Mouse (Mus musculus): ENCODE results near the gene Atl1.

Atl1 gene

DNA sequence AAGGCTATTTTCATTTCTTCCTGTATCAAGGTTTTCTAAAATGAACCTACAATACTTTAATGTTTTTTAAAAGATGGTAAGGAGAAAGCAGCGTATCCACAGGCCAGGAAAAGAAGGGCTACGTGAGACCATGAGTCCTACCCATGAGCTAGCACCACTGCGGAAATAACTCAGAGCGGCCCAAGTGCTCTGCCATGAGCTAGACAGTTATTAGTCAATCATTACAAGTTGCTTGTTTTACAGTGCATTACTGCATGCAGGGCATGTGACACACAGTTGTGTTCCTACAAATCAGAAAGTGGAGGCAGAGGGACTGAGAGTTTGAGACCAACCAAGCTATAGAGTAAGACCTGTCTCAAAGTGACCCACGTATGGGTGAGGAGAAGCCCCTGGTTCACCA lies 8.4 kb upstream of the Atl1 start:
- DNase-seq (ENCODE audit: low spot score in 2 of 2), result no peak

DNA sequence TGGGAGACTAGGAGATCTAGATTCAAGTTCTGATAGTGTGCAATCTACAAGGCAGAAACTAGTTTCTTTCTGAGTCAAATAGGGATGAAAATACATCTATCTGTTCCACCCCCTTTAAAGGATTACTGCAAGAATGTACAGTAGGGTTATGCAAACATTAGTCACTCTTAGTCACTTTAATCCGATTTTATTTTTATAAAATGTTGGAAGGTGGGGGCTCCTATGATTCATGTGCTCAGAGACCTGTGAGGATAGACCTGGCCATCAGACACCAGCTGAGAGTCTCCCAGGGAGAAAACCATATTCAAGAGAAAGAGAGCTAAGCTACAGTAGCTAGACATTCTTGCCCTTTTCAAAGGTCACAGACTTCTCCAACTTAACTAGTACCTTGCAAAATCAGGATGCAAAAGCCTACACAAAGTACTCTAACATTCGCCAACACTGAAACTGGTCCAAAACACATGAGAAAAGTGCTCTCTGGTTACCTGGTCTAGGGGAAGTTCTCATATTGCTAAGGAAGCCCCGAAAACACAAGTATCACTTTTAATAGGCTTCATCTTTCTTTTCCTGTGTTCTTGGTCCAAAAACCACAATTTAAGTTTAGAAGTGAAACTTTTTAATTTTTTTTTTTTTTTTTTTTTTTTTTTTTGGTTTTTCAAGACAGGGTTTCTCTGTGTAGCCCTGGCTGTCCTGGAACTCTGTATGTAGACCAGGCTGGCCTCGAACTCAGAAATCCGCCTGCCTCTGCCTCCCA lies 7.1 kb upstream of the Atl1 start:
- no peak for DNase-seq (ENCODE audit: low spot score in 2 of 2)

DNA sequence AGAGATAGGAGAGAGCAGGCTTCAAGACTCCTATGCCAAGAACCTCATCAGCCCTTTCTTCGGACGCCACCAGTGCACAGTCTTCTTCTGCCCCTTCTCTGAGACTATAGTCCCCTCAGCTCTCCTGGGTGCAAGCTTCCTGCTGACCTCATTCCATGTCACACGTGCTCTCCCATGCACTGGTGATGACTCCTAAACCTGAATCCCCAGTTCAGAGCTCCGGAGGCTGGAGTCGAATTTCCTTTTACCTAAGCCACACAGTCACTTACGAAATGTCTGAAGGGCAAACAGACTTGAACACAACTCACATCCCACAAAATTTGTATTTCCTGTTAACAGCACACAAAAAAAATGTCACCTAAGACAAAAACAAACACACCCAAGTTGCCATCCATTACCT lies 4.6 kb upstream of the Atl1 start:
- no peak for DNase-seq (ENCODE audit: low spot score in 2 of 2)

DNA sequence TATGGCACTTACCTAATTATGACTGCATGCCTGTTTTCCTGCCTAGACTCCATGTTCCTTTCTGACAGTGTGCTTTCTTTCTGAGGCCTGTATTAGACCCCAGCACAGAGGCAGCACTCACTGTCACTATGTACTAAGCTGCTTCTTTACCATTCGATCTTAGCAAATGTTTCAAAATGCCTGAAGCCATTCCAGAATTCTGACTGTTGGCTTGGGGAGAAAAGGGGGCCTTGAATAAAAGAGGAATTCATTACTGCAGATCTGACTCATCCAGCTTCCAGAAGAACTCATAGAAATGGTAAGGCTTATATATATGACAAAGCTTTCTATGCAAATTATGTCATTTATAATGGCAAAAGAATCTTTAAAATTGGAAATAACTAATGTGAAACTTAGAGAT lies 4.1 kb upstream of the Atl1 start:
- DNase-seq (ENCODE audit: low spot score in 2 of 2), result no peak

DNA sequence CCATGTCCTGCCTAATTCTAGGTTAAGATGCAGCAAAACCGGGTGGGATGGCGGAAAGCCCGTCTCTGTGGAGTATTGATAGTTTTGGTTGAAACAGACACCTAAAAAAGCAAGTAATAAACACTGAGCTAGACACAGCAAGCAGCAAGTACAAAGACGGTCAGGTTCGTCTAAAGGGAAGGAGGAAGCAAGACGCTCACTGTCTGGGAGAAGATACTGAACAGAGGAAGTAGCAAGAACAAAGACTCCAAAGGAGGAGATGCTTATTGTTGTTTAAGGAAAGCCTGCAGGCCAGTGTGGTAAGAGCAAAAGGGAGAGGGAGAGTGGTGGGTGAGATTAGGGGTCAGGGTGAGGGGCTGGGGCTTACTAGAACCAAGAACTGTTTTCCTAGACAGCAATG lies 2.4 kb upstream of the Atl1 start:
- no peak for DNase-seq (ENCODE audit: low spot score in 2 of 2)

DNA sequence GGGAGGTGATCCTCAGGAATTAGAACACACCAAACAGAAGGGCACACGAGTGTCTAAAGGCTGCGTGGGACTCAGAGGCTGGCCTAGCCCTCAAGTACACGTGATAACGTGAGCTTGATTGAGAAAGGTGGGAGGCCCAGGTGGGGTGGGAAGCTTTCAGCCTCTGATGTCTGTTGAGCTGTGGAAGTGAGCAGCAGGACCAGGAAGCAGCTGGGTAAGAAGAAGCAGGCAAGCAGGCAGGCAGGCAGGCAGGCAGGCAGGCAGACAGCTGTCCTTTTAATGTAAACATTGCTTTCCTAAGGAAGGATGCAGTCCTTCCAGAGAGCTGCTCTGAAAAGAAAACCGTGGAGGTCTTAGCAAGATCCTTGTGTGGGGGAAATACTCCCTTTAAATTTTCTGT lies 1.9 kb upstream of the Atl1 start:
- peak in 1 of 2 experiments; percentile 31 for DNase-seq (ENCODE audit: low spot score in 2 of 2)

DNA sequence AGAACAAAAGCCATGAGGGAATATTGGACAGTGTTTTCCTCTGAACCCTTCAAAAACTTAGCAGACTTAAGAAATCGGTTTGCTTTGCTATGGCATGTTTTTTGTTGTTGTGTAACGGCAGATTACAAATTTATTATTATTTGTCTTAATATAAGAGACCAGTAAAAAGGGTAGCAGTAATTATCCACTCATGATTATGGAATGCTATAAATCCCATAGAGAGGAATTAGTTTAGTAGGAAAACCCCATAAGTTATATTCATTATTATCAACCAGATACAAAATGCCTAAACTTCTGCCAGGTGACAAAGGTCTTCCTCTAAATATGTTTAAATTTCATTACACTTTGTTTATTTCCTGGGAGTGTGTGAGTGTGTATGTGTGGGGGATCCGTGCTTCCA lies 693 bp upstream of the Atl1 start:
- no peak for DNase-seq (ENCODE audit: low spot score in 2 of 2)

DNA sequence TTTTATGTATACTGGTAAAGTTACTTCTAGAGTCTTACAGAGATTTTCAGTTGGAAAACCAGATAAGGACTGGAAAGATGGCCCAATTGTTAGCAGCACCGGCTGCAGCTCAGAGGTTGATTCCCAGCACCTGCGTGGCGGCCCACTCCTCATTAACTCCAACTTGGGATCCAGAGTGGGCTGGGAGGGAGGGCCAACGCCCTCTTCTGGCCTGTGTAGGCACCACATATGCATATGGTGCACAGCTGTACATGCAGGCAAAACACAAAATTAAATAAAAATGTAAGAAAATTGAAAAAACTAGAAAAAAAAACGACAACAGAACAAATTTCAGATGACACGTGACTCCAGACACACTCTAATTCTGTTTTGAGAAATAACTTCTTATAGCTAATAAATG lies 1.5 kb downstream of the Atl1 start:
- DNase-seq (ENCODE audit: low spot score in 2 of 2), result no peak

DNA sequence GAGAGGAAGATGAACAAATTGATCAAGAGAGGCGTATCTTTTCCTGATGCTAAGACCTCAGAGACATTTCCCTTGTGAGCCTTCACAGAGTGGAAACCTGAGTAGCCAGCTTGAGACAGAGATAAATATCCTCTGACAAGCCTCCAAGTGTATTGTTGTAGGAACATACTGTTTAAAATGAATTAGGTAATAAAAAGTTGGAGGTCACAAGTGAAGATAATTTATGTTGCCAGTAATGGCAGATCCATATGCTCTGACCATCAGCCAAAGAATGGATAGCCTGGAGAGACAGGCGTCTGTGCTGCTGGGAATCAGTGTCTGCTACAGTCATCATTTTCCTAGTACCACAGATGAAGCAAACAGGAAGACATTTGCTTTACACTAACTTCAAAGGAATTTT lies 2.6 kb downstream of the Atl1 start:
- no peak for DNase-seq (ENCODE audit: low spot score in 2 of 2)

DNA sequence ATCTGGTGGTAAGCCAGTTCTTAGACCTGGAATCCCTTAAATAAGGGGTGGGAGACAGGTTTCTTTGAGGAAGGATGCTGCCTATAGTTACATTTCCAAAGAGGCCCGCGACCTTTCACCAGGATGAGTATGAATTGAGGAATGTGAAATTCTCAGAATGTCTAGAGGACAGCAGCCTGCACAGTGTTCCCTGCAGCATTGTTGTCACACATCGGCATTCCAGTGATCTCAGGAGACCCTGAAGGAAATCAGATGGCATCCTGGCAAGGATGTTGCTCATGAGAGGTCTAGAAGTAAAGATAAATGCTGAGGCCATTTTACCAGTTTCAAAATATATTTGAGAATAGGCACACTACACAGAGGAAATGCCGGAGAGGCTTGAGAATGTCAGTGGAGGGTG lies 5.7 kb downstream of the Atl1 start:
- DNase-seq (ENCODE audit: low spot score in 2 of 2), result no peak

DNA sequence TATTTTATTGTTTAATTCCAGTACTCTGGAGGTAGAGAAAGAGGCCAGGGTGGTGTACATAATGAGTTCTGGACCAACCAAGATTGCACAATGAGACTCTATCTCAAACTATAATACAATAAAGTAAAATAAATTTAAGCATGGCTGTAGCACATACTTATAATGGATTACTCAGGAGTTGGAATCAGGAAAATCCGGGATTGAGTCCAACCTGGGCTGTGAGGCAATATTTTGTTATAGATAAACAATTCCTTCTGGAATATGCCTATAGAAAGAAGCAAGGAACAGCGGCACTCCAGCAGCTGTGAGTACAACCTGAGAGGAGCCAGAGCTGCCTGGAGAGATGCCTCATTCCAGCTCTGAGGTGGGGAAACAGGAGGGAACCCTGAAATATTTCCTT lies 12.6 kb downstream of the Atl1 start:
- DNase-seq (ENCODE audit: low spot score in 2 of 2), result no peak

DNA sequence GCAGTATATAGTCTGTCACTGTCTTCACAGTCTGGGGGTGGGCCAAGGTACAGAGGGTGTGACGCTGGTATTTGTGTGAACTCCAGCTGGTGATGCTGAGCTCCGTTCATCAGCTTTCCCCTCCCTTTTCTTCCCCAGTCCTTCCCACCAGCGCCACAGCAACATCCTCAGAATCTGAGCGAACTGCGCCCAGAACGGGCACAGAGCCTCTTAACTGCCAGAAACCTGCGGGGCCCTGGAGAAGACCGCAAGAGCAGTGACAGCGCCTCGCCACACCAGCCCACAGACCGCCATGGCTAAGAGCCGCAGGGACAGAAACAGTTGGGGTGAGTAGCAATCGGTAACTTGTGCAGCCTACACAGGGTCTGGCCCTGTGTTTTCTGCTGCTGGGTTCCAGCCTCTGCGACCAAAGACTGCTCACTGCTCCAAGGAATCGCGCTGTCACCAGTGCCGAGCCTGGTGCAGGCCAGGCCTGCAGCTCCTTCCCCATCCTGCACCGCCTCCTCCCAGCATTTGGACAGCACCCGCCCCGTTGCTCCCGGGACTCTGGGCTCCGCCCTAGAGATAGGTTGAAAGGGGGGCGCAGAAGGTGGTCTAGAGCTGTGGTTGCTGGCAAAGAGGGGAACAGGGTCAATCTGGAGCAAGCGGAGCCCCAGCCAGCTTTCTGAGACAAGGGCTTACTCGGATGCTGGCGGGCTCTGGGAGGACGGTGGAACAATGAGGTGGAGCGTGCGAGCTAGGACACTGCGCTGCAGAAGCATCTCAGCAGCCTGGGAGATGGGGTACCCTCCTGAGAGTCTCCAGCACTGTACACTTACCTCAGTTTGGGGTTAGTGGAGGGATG lies 15.5 kb downstream of the Atl1 start:
- DNase-seq (ENCODE audit: low spot score in 2 of 2), result peak in 1 of 2 experiments; percentile 27

DNA sequence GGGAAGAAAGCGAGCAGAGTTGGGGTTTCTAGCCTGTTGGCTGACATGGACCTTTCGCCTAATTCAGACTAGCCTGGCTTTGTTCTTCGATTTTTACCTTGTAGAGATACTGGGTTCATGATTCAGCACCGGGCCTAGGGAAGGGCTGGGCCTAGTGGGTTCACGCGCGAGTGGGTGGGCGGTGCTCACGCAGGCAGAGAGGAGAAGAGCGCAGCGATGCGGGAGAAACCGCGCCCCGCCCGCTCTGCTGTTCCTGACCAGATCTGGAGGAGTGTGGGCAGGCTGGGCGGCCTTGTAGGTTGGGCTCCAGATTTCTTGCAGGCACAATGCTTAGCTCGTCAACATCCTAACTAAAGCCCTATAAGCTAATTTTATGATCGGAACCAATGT lies 16.1 kb downstream of the Atl1 start:
- DNase-seq (ENCODE audit: low spot score in 2 of 2), result peak in 1 of 2 experiments; percentile 19

DNA sequence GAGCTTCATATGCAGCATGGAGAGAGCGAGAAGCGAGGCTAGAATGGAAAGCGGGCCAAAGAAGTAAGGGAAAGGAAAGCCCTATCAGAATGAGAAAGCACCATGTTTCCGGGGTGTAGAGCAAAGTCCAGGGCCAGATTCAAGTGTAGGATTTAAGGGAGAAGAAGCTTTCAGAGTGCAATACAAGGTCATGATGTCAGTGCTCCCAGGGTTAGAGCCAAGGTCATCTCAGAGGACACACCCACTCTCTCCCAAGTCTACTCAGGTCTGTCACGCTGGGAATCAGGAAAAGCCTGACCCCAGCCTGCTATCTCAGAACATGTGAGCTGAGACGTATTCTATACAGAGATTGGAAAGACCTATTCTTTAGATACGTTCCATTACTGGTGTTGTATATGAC lies 19.5 kb downstream of the Atl1 start:
- no peak for DNase-seq (ENCODE audit: low spot score in 2 of 2)

DNA sequence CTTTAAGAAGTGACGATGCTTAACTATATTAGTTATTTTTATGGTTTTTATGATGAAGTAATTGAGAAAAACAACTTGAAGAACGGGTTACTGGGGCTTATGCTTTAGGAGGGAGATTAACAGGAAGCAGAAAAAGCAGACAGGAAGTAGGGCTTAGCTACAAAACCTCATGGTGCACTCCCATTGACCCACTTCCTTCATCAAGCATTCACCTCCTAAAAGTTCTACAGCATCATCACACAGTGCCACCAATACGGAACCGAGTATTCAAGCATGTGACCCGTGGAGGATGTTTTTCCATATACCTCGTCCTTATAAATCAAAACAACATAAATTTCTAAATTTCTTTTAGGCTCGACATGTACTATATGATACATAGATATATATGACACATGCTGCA lies 20.3 kb downstream of the Atl1 start:
- DNase-seq (ENCODE audit: low spot score in 2 of 2), result no peak

DNA sequence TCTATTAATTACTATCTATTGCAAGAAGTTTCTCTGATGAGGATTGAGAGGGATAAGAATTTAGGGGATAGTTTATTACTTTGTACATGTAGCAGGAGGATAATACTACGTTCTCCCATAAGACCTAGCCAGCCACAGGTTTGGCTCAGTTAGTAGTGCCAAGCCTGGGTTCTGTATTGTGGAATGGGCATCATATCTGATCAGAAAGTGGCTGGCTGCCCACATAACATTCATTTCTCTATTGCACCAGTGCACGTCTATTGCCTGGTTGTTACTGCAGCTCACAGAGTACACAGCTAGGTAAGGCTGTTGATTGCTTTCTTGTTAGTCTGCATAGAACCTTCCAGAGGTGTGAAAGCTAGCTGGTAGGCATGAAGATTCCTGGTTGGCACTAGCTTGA lies 25.5 kb downstream of the Atl1 start:
- DNase-seq (ENCODE audit: low spot score in 2 of 2), result no peak

DNA sequence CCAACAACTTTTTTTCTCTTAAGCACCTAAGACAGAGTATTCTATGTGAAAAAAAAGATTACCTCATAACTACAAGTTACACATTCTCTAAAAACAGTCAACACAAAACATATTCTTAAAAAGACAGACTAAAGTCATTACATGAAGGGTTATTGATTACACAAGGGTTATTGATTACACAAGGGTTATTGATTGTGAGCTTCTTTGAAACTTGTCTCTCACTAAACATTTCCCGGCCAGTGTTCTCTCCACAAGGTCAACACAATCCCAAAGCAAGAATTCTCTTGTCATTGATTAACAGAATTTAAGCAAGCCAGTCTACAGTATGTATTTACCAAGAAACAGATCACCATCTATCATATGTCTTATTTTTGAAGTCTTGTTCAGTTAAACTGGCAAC lies 29.7 kb downstream of the Atl1 start:
- DNase-seq (ENCODE audit: low spot score in 2 of 2), result no peak

DNA sequence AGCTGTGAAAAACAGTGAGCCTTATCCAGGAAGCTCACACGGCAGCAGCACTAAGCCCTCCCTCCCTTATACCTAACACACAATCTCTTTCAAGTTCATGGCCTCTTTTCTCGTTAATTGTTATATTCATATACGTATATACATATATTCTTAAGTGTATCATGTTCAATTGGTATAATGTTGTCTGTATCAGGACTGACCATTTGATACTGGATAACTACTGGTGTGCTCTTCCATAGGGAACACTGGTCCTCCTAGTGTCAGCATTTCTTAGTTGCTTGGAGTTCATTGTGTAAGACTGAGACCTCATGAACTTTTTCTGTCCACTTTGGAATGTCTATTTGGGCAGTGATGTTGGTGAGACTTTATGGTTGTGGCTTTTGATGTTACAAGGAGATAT lies 30.7 kb downstream of the Atl1 start:
- DNase-seq (ENCODE audit: low spot score in 2 of 2), result no peak

DNA sequence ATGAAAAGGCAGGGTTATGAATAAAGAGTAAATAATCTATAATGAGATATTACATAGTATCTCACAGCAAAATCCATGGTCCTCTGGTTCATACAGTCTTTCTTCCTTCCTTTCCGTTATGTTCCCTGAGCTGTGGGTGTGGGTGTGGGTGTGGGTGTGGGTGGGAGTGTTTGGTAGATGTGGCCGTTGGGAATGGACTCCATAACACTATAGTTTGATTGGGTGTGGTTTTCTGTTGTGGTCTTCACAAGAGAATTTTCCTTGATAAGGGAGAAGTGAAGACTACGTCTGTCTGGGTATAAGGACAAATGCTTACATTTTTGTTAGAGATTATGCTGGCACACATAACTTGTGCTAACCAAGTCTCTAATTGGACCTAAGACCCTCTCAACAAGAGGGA lies 31.2 kb downstream of the Atl1 start:
- DNase-seq (ENCODE audit: low spot score in 2 of 2), result no peak

DNA sequence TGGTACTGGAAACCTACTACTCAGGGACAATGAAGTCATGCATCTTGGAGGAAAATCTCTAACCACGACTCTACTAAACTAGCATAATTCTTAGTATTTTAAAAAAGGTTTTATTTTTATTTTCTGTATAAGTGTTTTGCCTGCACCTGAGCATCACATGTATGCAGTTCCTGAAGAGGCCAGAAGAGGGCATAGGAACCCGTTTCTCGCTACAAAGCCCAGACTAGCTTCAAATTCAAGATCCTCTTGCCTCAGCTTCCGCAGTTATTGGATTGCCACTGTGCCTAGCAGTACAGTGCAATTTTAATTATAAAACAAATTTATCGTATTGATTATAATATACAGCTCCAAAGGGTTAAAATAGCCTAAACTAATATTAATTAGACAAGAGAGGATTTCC lies 31.6 kb downstream of the Atl1 start:
- peak; percentile 29 to 65 for DNase-seq (ENCODE audit: low spot score in 2 of 2)

DNA sequence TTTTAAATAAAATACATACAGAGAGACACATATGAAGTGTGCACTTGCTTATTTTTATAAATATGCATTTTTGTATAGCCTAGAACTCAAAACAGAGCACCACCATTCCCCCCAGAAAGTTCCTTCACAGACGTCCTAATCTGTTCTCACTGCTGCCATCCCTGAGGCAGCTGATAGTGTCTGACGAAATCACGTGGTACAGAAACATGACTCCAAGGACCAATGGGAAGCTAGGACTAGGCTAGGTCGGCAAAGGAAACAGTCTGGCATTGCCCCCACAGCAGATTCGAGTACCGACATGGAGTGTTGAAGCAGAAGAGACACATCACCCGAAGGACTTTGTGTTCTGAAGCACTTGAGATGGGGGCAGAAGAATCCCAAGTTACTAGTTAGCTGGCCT lies 34.3 kb downstream of the Atl1 start:
- DNase-seq (ENCODE audit: low spot score in 2 of 2), result peak in 1 of 2 experiments; percentile 16

DNA sequence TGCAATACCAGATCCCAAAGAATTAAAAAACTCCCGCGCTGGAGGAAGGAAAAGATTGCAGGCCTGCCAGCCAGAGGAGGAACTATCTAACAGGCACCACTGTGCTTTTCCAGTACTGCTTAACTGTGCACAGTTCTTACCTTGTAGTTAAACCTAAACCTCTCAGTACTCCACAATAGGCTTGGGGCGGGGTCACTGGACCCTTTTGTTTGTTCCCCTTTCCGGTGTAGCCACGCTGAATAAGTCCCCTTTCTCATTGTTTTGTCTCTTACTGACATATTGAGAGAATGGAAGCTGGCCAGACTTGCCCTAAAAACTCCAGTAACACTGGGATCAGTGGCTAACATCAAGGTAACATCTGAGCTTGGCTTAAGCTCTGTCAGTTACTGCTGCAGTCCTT lies 45.3 kb downstream of the Atl1 start:
- DNase-seq (ENCODE audit: low spot score in 2 of 2), result no peak

DNA sequence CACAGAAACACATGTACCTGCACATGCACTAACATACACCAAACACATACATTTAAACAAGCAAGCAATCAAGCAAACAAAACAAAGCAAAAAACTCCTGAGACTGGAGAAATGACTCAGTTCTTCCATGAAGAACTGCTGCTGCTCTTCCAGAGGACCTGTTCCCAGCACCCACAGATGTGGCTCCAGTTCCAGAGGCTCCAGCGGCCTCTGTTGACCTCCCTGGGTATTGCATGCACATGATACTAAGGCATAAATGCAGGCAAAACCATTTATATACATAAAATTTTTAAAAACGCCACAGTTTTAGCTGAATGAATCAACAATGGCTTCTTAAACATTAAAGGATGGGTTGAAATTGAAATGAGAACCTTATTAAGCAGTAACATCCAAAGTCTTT lies 46.9 kb downstream of the Atl1 start:
- DNase-seq (ENCODE audit: low spot score in 2 of 2), result peak; percentile 18 to 58
